Mouse (Mus musculus) bone marrow, adult 2 months (tissue): ENCODE data around the gene Zbtb21.

Source experiments
- CTCF ChIP-seq: fragments of 200-500 bp; IDR thresholded peaks from 2 replicates; pipeline ENCODE4 v1.5.1; 2011; ENCODE audit warnings: low read length, control low read depth; ENCODE audit not compliant: control insufficient read depth, insufficient read depth
- POLR2A ChIP-seq: fragments of 200-500 bp; IDR thresholded peaks from 2 replicates; pipeline ENCODE4 v1.6.1; 2011; ENCODE audit warnings: low read depth, mild to moderate bottlenecking, control low read depth, low read length, borderline replicate concordance; ENCODE audit not compliant: control insufficient read depth

- TF ChIP-seq CTCF (no peak), POLR2A (no peak)
Observed at GRCm38 (mm10) chr16:97919793-97920192, 42.6 kb downstream of the Zbtb21 start.
